Mouse (Mus musculus): ENCODE data around the gene Ackr4.

DNA sequence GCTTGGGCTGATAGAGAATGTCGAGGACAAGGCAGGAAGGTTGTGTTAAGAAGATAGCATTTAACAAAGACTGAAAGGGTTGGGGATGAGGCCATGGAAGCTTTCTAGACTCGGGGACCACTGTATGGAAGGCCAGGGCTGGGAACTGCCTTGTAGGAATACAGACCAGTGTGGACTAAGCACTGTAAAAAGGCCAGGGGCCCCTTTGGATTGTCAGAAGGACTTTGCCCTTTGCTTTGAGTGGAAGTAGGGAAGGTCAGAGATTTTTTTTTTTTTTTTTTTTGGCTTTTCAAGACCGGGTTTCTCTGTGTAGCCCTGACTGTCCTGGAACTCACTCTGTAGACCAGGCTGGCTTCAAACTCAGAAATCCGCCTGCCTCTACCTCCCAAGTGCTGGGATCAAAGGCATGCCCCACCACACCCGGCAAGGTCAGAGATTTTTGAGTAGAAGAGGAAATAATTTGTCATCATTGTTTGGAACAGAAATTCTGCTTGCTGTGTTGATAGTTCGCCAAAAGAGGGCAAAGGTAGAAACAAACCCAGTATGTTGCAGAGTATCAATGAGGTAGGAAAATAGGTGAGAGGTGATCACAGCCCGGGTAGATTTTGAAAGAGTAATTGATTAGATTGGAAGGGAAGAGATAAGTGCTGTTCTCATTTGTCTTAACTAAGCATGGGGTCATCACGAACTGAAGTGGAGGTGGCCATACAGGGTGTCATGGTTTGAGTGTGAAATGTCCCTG is 55.7 kb downstream of the Ackr4 start:
- no peak for TF ChIP-seq CTCF (IDR thresholded peaks at IDR 0.05; ENCODE audit: low read depth, low read length)
- no peak for TF ChIP-seq GATA1 (IDR thresholded peaks at IDR 0.05; ENCODE audit: borderline replicate concordance, low read length)
- no peak for TF ChIP-seq TAL1 (conservative IDR thresholded peaks at IDR 0.05; ENCODE audit: low read depth, low read length)
- TF ChIP-seq GATA2 (IDR thresholded peaks at IDR 0.05; ENCODE audit: borderline replicate concordance, low read depth, low read length): no peak
